Mouse (Mus musculus): ENCODE measurements at regions not wholly inside any gene's neighbourhood (a gene's known extent, or its start where the extent isn't known, plus 50 kb on each side); places are given as distances from the start of the nearest gene placed in this dataset.

GRCm38 (mm10) chr4:105924781-105925382 lies 135.2 kb downstream of the Gm12728 start:
- 86% methylated on average over 6 of the region's 6 CpGs for WGBS
- Histone ChIP-seq H3K4me1 (replicated peaks) (no peaks in the 10 kb centered on the region), H3K36me3 (no peaks in the 10 kb centered on the region), H3K9me3 (no peaks in the 10 kb centered on the region), H3K4me2 (no peak overlapping the region), H3K9ac (no peak overlapping the region), H3K4me3 (no peak overlapping the region), H3K27me3 (no peaks in the 10 kb centered on the region), H3K27ac (replicated peaks) (no peak overlapping the region)
- ATAC-seq (ENCODE audit: low FRiP score, low read depth) = no peak

- Histone ChIP-seq H3K36me3 (no peaks in the 10 kb centered on the region), H3K9me3 (no peaks in the 10 kb centered on the region), H3K9ac (no peak overlapping the region), H3K27ac (replicated peaks) (no peak overlapping the region), H3K4me1 (replicated peaks) (no peaks in the 10 kb centered on the region), H3K27me3 (no peaks in the 10 kb centered on the region), H3K4me3 (no peak overlapping the region), H3K4me2 (no peak overlapping the region)
- WGBS = 91% methylated on average over 2 of the region's 2 CpGs
- ATAC-seq (ENCODE audit: low FRiP score, low read depth) = no peak
Observed at GRCm38 (mm10) chr4:105925506-105925905, 135.8 kb downstream of the Gm12728 start.

GRCm38 (mm10) chr4:105929658-105930057 lies 140.0 kb downstream of the Gm12728 start:
- Histone ChIP-seq H3K9ac (no peak overlapping the region), H3K27me3 (no peaks in the 10 kb centered on the region), H3K4me3 (no peak overlapping the region), H3K4me2 (no peak overlapping the region), H3K9me3 (no peaks in the 10 kb centered on the region), H3K36me3 (no peaks in the 10 kb centered on the region), H3K27ac (replicated peaks) (no peak overlapping the region), H3K4me1 (replicated peaks) (no peaks in the 10 kb centered on the region)
- WGBS = 94% methylated on average over 10 of the region's 10 CpGs
- ATAC-seq (ENCODE audit: low FRiP score, low read depth) = no peak

- Histone ChIP-seq H3K9ac (no peak overlapping the region), H3K9me3 (no peaks in the 10 kb centered on the region), H3K4me3 (no peak overlapping the region), H3K27ac (replicated peaks) (no peak overlapping the region), H3K4me1 (replicated peaks) (no peaks in the 10 kb centered on the region), H3K27me3 (no peaks in the 10 kb centered on the region), H3K36me3 (no peaks in the 10 kb centered on the region), H3K4me2 (no peak overlapping the region)
- 55% methylated on average over 4 of the region's 4 CpGs for WGBS
- no peak for ATAC-seq (ENCODE audit: low FRiP score, low read depth)
Observed at GRCm38 (mm10) chr4:105934971-105935370, 145.3 kb downstream of the Gm12728 start.

DNA sequence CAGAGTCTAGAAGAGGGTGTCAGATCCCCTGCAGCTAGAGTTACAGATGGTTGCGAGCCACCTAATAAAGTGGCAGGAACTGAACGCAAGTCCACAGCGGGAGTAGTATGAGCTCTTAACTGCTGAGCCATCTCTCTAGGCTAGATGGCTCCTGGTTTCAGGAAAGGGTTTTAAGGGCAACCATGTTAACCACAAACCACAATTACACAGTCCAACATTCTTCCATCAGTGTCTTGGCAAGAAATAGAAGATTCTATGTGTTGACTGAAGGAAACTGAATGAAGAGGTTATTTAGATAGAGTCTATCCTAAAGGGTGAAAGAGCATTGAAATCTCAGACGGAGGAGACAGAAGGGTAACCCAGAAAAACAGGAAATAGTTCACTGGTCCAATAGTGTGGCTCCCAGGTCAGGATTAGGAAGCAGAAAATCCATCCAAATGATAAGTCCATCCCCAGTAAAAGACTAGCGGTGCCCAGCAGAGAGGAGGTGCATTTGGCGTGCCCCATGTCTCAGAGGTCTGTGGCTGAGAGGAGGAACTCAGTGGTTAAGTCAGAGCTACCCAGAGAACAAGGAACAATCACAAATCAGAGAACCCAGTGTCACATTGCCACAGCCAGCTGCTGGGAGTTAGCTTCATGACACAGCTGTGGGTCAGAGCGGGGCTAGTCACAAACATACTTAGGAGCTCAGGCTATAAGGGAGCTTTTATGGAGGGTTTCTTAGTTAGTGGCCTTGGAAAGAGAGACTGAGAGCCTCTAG lies 147.3 kb downstream of the Gm12728 start:
- WGBS = 92% methylated on average over 7 of the region's 7 CpGs
- H3K27me3 ChIP-seq = no peaks in the 10 kb centered on the region

GRCm38 (mm10) chr4:105937587-105937986 lies 147.9 kb downstream of the Gm12728 start:
- Histone ChIP-seq H3K36me3 (no peaks in the 10 kb centered on the region), H3K4me1 (replicated peaks) (no peaks in the 10 kb centered on the region), H3K27ac (replicated peaks) (no peak overlapping the region), H3K9ac (no peak overlapping the region), H3K4me2 (no peak overlapping the region), H3K4me3 (no peak overlapping the region), H3K27me3 (no peaks in the 10 kb centered on the region), H3K9me3 (no peaks in the 10 kb centered on the region)
- 90% methylated on average over 6 of the region's 6 CpGs for WGBS
- no peak for ATAC-seq (ENCODE audit: low FRiP score, low read depth)

More for the DNA sequence above, 147.3 kb downstream of the Gm12728 start:
- Histone ChIP-seq H3K4me3 (no peak overlapping the region), H3K9me3 (no peaks in the 10 kb centered on the region), H3K27ac (replicated peaks) (no peak overlapping the region), H3K4me1 (replicated peaks) (no peaks in the 10 kb centered on the region), H3K9ac (no peak overlapping the region), H3K36me3 (no peaks in the 10 kb centered on the region), H3K4me2 (no peak overlapping the region)
- ATAC-seq (ENCODE audit: low FRiP score, low read depth) = no peak

- Histone ChIP-seq H3K9ac (no peak overlapping the region), H3K9me3 (no peaks in the 10 kb centered on the region), H3K4me2 (no peak overlapping the region), H3K4me1 (replicated peaks) (no peaks in the 10 kb centered on the region), H3K27ac (replicated peaks) (no peak overlapping the region), H3K27me3 (no peaks in the 10 kb centered on the region), H3K4me3 (no peak overlapping the region), H3K36me3 (no peaks in the 10 kb centered on the region)
- WGBS = 84% methylated on average over 11 of the region's 11 CpGs
- no peak for ATAC-seq (ENCODE audit: low FRiP score, low read depth)
Observed at GRCm38 (mm10) chr4:105938886-105939285, 149.2 kb downstream of the Gm12728 start.

DNA sequence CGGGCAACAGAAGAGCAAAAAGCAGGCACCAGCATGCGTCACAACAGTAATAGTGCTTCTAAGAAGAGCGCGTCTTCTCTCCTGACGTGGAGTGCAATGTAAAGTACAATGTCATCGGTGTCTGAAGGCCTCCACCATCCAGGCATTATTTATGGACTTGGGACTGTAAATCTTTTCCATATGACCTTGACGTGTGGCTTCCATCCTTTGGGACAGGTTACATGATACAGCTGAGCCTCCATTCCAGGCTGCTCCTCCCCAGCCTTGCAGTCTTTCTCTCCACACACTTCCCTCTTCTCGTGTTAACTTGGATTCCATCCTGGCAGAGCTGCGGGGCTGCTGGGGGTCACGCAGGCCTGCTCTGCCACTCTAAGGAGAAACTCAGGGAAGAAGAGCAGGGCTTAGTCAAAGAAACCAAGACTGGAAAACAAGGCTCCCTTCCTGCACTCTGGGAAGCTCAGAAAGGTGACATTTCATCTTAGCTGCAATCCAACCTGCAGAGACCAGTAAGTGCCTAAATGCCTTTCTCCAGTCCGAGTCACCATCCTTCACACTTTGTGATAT lies 150.0 kb downstream of the Gm12728 start:
- H3K27ac ChIP-seq (replicated peaks) = no peak overlapping the region
- no peak overlapping the region for H3K4me2 ChIP-seq
- no peaks in the 10 kb centered on the region for H3K27me3 ChIP-seq
- no peak overlapping the region for H3K4me3 ChIP-seq
- ATAC-seq (ENCODE audit: low FRiP score, low read depth) = no peak
- WGBS = 83% methylated on average over 11 of the region's 11 CpGs
- H3K9me3 ChIP-seq = no peaks in the 10 kb centered on the region
- H3K4me1 ChIP-seq (replicated peaks) = no peaks in the 10 kb centered on the region
- no peaks in the 10 kb centered on the region for H3K36me3 ChIP-seq
- no peak overlapping the region for H3K9ac ChIP-seq

- Histone ChIP-seq H3K4me3 (no peak overlapping the region), H3K36me3 (no peaks in the 10 kb centered on the region)
- 91% methylated on average over 7 of the region's 7 CpGs for WGBS
Observed at GRCm38 (mm10) chr4:105940891-105941290, 151.2 kb downstream of the Gm12728 start.

GRCm38 (mm10) chr4:105941785-105942184 lies 152.1 kb downstream of the Gm12728 start:
- WGBS = 48% methylated on average over 7 of the region's 7 CpGs
- Histone ChIP-seq H3K4me2 (no peak overlapping the region), H3K27me3 (no peaks in the 10 kb centered on the region), H3K4me3 (no peak overlapping the region), H3K36me3 (no peaks in the 10 kb centered on the region), H3K27ac (replicated peaks) (no peak overlapping the region), H3K9me3 (no peaks in the 10 kb centered on the region), H3K9ac (no peak overlapping the region), H3K4me1 (replicated peaks) (no peaks in the 10 kb centered on the region)
- ATAC-seq (ENCODE audit: low FRiP score, low read depth) = no peak

More at GRCm38 (mm10) chr4:105940891-105941290, 151.2 kb downstream of the Gm12728 start:
- Histone ChIP-seq H3K27ac (replicated peaks) (no peak overlapping the region), H3K4me1 (replicated peaks) (no peaks in the 10 kb centered on the region), H3K9me3 (no peaks in the 10 kb centered on the region), H3K27me3 (no peaks in the 10 kb centered on the region), H3K9ac (no peak overlapping the region), H3K4me2 (no peak overlapping the region)
- no peak for ATAC-seq (ENCODE audit: low FRiP score, low read depth)

- 72% methylated on average over 5 of the region's 5 CpGs for WGBS
- Histone ChIP-seq H3K9me3 (no peaks in the 10 kb centered on the region), H3K9ac (no peak overlapping the region), H3K4me2 (no peak overlapping the region), H3K4me1 (replicated peaks) (no peaks in the 10 kb centered on the region), H3K36me3 (no peaks in the 10 kb centered on the region), H3K27me3 (no peaks in the 10 kb centered on the region), H3K4me3 (no peak overlapping the region), H3K27ac (replicated peaks) (no peak overlapping the region)
- ATAC-seq (ENCODE audit: low FRiP score, low read depth) = no peak
Observed at GRCm38 (mm10) chr4:105944962-105945361, 155.3 kb downstream of the Gm12728 start.

DNA sequence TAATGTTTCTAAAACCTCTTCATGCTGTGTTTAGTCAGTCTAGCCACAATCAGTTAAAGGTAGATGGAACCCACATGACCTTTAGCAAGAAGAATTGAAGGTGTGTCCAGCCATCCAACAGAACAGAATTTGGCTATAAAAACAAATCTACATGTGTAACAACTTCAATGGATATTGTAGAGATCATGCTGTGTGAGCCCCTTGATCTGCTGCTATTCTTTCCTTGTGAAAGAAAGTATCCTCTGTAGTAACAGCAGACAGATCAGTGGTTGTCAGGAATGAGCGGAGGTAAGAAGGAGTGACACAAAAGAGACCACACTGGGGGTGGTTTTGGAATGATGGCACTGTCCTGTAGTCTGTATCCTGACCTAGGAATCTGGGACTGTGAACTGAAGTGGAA lies 156.3 kb downstream of the Gm12728 start:
- no peak for ATAC-seq (ENCODE audit: low FRiP score, low read depth)
- Histone ChIP-seq H3K4me2 (no peak overlapping the region), H3K4me1 (replicated peaks) (no peaks in the 10 kb centered on the region), H3K9ac (no peak overlapping the region), H3K27me3 (no peaks in the 10 kb centered on the region), H3K4me3 (no peak overlapping the region), H3K9me3 (no peaks in the 10 kb centered on the region), H3K27ac (replicated peaks) (no peak overlapping the region), H3K36me3 (no peaks in the 10 kb centered on the region)
- 55% methylated on average over 1 of the region's 1 CpGs for WGBS
